Mouse (Mus musculus) ES-E14 (cell line): ENCODE measurements at regions not wholly inside any gene's neighbourhood (a gene's known extent, or its start where the extent isn't known, plus 50 kb on each side); places are given as distances from the start of the nearest gene placed in this dataset.

ENCODE experiments used
- CHD2 ChIP-seq: IDR thresholded peaks from 2 replicates; pipeline ENCODE4 v1.6.1; 2014; ENCODE audit warnings: mild to moderate bottlenecking, low read depth, low read length, inconsistent platforms
- HCFC1 ChIP-seq: IDR thresholded peaks from 2 replicates; pipeline ENCODE4 v1.6.1; 2012; ENCODE audit warnings: low read length, inconsistent platforms, borderline replicate concordance; ENCODE audit not compliant: insufficient read depth
- MAFK ChIP-seq: IDR thresholded peaks from 2 replicates; pipeline ENCODE4 v1.6.1; 2014; ENCODE audit warnings: mild to moderate bottlenecking, low read depth, low read length, inconsistent platforms; ENCODE audit not compliant: insufficient read depth
- ZNF384 ChIP-seq: IDR thresholded peaks from 2 replicates; pipeline ENCODE4 v1.6.1; 2012; ENCODE audit warnings: low read depth, low read length, inconsistent platforms

DNA sequence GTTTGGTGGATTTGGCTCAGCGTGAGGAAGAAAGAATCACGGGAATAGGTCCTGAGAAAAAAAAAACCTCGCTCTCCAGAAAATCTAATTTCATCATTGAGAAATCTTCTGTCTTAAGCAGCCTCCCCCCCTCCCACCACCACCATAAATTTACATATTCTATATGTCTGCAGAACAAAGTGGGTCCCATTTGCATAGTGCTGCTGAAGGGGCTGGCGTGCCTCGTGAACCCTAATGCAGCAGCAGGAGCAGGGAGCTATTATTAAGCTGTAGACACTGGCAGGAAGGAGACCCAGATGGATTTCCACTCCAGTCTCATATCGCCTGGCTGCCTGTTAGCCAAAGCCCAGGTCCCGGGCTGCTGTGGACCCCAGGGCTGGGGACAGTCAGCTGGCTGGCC, 179.6 kb downstream of the Gm26897 start:
- TF ChIP-seq HCFC1 (no peak), ZNF384 (no peak), MAFK (no peak), CHD2 (no peak)
